Mouse (Mus musculus): ENCODE data around the gene Atg7. TPM values are rescaled to one million over a fixed set of nuclear protein-coding genes. Genes with fewer than 3 reads are reported as not detected.

Atg7 gene
- polyA plus RNA-seq, 1 experiment from 2014 or later, result 21.0 TPM

DNA sequence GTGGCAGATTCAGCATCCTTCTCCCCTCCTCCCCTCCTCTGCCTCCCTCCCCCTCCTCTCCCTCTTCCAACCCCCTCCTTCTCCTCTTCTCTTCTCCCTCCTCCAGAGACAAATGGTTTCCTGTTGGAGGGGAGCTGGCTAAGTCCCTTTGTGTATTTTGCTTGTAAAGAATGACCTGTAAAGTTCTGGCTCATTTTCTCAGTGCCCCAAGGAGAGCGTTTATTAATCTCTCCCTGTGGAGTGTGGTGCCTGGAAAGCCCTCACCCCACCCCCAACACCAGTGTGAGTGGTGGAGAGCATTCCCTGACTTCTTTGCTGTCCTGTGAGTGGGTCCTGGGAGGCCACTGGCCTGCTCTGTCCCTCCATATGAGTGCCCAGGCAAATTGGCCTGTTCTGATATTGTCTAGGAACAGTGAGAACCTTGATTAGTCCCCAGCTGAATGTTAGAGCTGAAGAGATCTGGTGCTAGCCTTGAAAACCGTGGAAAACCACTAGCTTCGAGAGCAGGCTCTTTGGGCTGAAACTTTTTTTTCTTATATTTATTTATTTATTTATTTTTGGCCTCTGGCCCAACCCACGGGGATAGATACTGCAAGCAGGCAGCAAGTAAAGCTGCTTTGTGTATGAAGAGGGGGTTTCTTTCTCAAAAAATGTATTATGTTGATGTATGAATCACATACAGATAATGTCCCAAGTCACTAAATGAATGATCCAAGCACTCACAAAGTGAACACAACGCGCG is 72.6 kb downstream of the Atg7 start:
- H3K36me3 ChIP-seq, result 0 out of 2 replicates have a peak, but pooled peaks cover 6% of the 10 kb centered on the region
- WGBS, result 54% methylated on average over 7 of the region's 7 CpGs
- peaks cover 14% of the 10 kb centered on the region for H3K4me1 ChIP-seq
- no peak overlapping the region for H3K4me2 ChIP-seq (replicated peaks)
- H3K27ac ChIP-seq (replicated peaks), result no peak overlapping the region
- no peaks in the 10 kb centered on the region for H3K9me3 ChIP-seq (replicated peaks)
- H3K27me3 ChIP-seq, result no peaks in the 10 kb centered on the region
- no peak overlapping the region for H3K4me3 ChIP-seq (replicated peaks)
- ATAC-seq (ENCODE audit: insufficient number of reproducible peaks, low FRiP score, low TSS enrichment, low read depth), result no peak
- no peak overlapping the region for H3K9ac ChIP-seq

- Histone ChIP-seq H3K36me3 (no peaks in the 10 kb centered on the region), H3K4me2 (replicated peaks) (no peak overlapping the region), H3K4me3 (replicated peaks) (no peak overlapping the region), H3K4me1 (peaks cover 10% of the 10 kb centered on the region), H3K27me3 (no peaks in the 10 kb centered on the region), H3K9ac (no peak overlapping the region), H3K9me3 (replicated peaks) (no peaks in the 10 kb centered on the region), H3K27ac (replicated peaks) (no peak overlapping the region)
- WGBS, result 42% methylated on average over 5 of the region's 5 CpGs
- ATAC-seq (ENCODE audit: insufficient number of reproducible peaks, low FRiP score, low TSS enrichment, low read depth), result no peak
Observed at GRCm38 (mm10) chr6:114719100-114719499, 76.2 kb downstream of the Atg7 start.

DNA sequence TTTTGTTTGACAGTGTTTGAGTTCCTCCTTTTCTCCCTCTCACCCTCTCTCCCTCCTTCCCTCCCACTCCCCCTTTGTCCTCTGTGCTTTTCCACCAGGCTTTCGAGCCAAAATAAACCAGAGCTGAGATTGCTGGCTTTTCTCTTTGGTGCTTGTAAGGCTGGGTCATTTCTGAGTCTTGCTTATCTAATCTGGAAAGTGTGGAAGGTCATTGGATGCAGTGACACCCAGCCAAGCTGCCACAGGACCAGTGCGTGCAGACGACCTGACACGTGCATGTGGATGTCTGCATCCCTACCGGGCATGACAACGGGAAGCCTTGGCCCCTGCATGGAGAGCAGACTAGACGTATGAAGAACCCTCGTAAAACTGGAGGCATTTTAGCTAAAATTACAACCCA is 76.8 kb downstream of the Atg7 start:
- no peak overlapping the region for H3K27ac ChIP-seq (replicated peaks)

GRCm38 (mm10) chr6:114722046-114722445 is 79.1 kb downstream of the Atg7 start:
- Histone ChIP-seq H3K4me2 (replicated peaks) (no peak overlapping the region), H3K36me3 (no peaks in the 10 kb centered on the region), H3K9ac (no peak overlapping the region), H3K4me1 (peaks cover 31% of the 10 kb centered on the region), H3K4me3 (replicated peaks) (no peak overlapping the region), H3K27me3 (no peaks in the 10 kb centered on the region), H3K27ac (replicated peaks) (no peak overlapping the region), H3K9me3 (replicated peaks) (no peaks in the 10 kb centered on the region)
- ATAC-seq (ENCODE audit: insufficient number of reproducible peaks, low FRiP score, low TSS enrichment, low read depth), result no peak
- 70% methylated on average over 5 of the region's 5 CpGs for WGBS

More for the DNA sequence above, 76.8 kb downstream of the Atg7 start:
- no peak overlapping the region for H3K4me2 ChIP-seq (replicated peaks)
- no peak for ATAC-seq (ENCODE audit: insufficient number of reproducible peaks, low FRiP score, low TSS enrichment, low read depth)
- 87% methylated on average over 8 of the region's 8 CpGs for WGBS
- no peak overlapping the region for H3K4me3 ChIP-seq (replicated peaks)
- H3K27me3 ChIP-seq, result no peaks in the 10 kb centered on the region
- H3K36me3 ChIP-seq, result no peaks in the 10 kb centered on the region
- no peaks in the 10 kb centered on the region for H3K9me3 ChIP-seq (replicated peaks)
- H3K9ac ChIP-seq, result no peak overlapping the region
- H3K4me1 ChIP-seq, result peaks cover 13% of the 10 kb centered on the region

DNA sequence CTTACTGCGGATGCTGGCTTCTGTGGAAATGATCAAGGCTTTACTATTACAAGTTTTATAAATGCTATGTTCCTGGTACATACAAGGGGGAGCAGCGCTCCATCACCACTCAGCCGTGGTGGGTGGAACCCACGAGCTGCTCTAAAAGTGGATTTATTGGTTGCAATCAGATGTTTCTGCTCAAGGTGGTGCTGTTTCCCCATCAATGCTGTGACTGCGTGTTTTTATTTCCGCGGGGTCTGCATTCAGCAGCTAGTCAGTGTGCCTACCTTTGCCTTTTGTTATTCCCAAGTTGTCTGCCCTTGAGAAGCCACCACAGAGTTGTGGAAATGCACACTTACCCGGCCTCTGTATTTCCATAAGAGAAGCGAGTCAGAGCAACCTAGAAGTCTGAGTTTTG is 81.0 kb downstream of the Atg7 start:
- Histone ChIP-seq H3K4me3 (replicated peaks) (no peak overlapping the region), H3K27ac (replicated peaks) (no peak overlapping the region), H3K27me3 (no peaks in the 10 kb centered on the region), H3K36me3 (no peaks in the 10 kb centered on the region), H3K4me1 (peaks cover 39% of the 10 kb centered on the region), H3K4me2 (replicated peaks) (0 out of 2 replicates have a peak overlapping the region, but pooled peaks have one; percentile 17), H3K9me3 (replicated peaks) (no peaks in the 10 kb centered on the region), H3K9ac (no peak overlapping the region)
- no peak for ATAC-seq (ENCODE audit: insufficient number of reproducible peaks, low FRiP score, low TSS enrichment, low read depth)
- 20% methylated on average over 9 of the region's 9 CpGs for WGBS

- peak overlapping the region; percentile 76; the same call in 1 of the 2 replicates for H3K27ac ChIP-seq (replicated peaks)
- no peaks in the 10 kb centered on the region for H3K27me3 ChIP-seq
- peaks cover 39% of the 10 kb centered on the region for H3K4me1 ChIP-seq
- H3K9me3 ChIP-seq (replicated peaks), result no peaks in the 10 kb centered on the region
- no peak overlapping the region for H3K4me3 ChIP-seq (replicated peaks)
- ATAC-seq (ENCODE audit: insufficient number of reproducible peaks, low FRiP score, low TSS enrichment, low read depth), result no peak
- no peak overlapping the region for H3K9ac ChIP-seq
- H3K4me2 ChIP-seq (replicated peaks), result 0 out of 2 replicates have a peak overlapping the region, but pooled peaks have one; percentile 17
- 66% methylated on average over 7 of the region's 7 CpGs for WGBS
- no peaks in the 10 kb centered on the region for H3K36me3 ChIP-seq
Observed at GRCm38 (mm10) chr6:114724351-114724750, 81.5 kb downstream of the Atg7 start.

- 21% methylated on average over 8 of the region's 8 CpGs for WGBS
- peaks cover 39% of the 10 kb centered on the region for H3K4me1 ChIP-seq
- H3K9me3 ChIP-seq (replicated peaks), result no peaks in the 10 kb centered on the region
- H3K36me3 ChIP-seq, result no peaks in the 10 kb centered on the region
- no peak overlapping the region for H3K4me2 ChIP-seq (replicated peaks)
- H3K27ac ChIP-seq (replicated peaks), result peak overlapping the region; percentile 76
- no peaks in the 10 kb centered on the region for H3K27me3 ChIP-seq
- no peak overlapping the region for H3K4me3 ChIP-seq (replicated peaks)
- ATAC-seq (ENCODE audit: insufficient number of reproducible peaks, low FRiP score, low TSS enrichment, low read depth), result peak; percentile 21; the same call in 1 of the 2 replicates
- no peak overlapping the region for H3K9ac ChIP-seq
Observed at GRCm38 (mm10) chr6:114725147-114725575, 82.3 kb downstream of the Atg7 start.

DNA sequence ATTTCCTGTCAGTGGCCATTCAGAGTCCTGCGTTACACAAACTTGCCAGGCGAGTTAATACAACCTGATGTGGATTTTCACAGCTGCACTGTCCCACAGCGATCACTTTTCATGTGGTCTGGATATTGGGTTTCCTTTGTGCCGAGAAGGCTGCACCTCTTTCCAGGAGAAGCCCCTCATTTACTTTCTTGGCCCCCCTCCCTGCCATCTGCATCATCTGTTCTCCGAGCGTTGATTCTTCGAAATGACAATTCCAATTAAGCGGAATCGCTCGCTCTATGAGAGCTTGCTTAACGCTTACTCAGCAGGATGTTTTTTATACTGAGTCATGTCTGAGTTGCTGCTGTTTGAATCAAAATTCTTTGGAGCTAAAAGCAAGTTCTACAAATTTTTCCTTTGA is 83.8 kb downstream of the Atg7 start:
- Histone ChIP-seq H3K27ac (replicated peaks) (peak overlapping the region; percentile 76), H3K9me3 (replicated peaks) (no peaks in the 10 kb centered on the region), H3K9ac (no peak overlapping the region), H3K27me3 (no peaks in the 10 kb centered on the region), H3K4me2 (replicated peaks) (no peak overlapping the region), H3K4me1 (peaks cover 39% of the 10 kb centered on the region), H3K4me3 (replicated peaks) (no peak overlapping the region), H3K36me3 (no peaks in the 10 kb centered on the region)
- ATAC-seq (ENCODE audit: insufficient number of reproducible peaks, low FRiP score, low TSS enrichment, low read depth), result no peak; the same call in 1 of the 2 replicates
- 19% methylated on average over 11 of the region's 11 CpGs for WGBS

DNA sequence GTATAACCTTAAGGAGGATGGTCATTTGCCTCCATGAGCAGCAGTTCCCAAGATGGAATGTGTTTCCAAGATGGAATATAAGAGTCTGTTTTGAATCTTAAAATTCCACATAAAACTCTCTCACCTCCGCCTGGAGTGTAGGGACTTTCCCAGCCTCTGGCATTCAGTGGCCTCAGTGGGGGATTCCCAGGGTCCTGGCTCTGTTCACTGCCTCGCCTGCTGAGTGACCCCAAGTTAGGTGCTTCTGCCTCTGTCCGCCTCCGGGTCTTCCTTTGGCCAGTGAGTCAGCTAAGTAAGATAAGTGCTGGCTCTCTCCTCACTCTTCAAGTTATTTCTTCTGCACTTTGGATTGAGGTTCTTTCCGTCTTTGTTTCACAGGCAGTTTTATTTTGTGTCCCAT is 90.3 kb downstream of the Atg7 start:
- no peaks in the 10 kb centered on the region for H3K9me3 ChIP-seq (replicated peaks)
- WGBS, result 60% methylated on average over 5 of the region's 5 CpGs
- H3K36me3 ChIP-seq, result no peaks in the 10 kb centered on the region
- H3K4me2 ChIP-seq (replicated peaks), result no peak overlapping the region
- H3K27me3 ChIP-seq, result no peaks in the 10 kb centered on the region
- peaks cover 14% of the 10 kb centered on the region for H3K4me1 ChIP-seq
- no peak for ATAC-seq (ENCODE audit: insufficient number of reproducible peaks, low FRiP score, low TSS enrichment, low read depth)
- H3K27ac ChIP-seq (replicated peaks), result no peak overlapping the region
- no peak overlapping the region for H3K9ac ChIP-seq
- no peak overlapping the region for H3K4me3 ChIP-seq (replicated peaks)

DNA sequence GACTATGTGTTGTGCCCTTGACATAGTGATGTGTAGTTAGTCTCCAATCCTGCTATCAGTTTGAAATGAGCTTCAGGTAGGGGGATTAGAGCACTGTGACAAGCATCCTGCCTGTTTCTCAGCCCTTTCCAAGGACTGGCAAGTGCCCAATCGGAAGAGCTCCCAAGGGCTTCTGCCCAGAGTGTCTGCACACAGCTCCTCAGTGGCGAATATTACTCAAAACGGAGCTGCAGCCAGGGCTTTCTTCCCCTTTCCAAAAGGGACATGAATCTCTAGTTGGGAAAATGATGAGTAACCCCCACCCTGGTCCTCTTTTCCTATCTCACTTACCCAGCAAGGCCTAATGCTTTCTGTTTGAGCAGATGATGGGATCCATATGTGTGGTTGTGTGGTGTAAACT is 90.8 kb downstream of the Atg7 start:
- no peaks in the 10 kb centered on the region for H3K36me3 ChIP-seq
- ATAC-seq (ENCODE audit: insufficient number of reproducible peaks, low FRiP score, low TSS enrichment, low read depth), result no peak; the same call in 1 of the 2 replicates
- H3K9ac ChIP-seq, result no peak overlapping the region
- H3K27me3 ChIP-seq, result no peaks in the 10 kb centered on the region
- no peaks in the 10 kb centered on the region for H3K9me3 ChIP-seq (replicated peaks)
- H3K27ac ChIP-seq (replicated peaks), result peak overlapping the region; percentile 39
- no peak overlapping the region for H3K4me2 ChIP-seq (replicated peaks)
- H3K4me3 ChIP-seq (replicated peaks), result no peak overlapping the region
- 56% methylated on average over 3 of the region's 3 CpGs for WGBS
- peaks cover 19% of the 10 kb centered on the region for H3K4me1 ChIP-seq

DNA sequence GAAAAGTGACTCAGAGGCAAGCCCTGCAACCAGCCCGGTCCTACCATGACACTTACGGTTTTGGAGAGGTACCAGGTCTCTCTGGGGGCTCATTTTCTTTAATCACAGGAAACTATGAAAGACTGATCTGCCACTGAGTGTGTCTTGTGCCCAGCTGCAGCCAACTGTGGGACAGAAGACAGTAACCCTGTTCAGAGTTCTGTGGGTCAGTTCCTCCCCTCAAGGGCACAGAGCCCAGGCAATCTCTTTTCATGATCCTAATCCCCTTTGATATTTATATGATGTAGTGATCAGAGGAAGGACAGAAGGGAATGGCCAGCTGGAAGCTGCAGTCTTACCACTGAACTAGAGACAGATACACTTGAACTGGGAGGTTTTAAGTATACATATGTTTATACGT is 92.2 kb downstream of the Atg7 start:
- H3K27ac ChIP-seq (replicated peaks), result no peak overlapping the region

GRCm38 (mm10) chr6:114736355-114736754 is 93.5 kb downstream of the Atg7 start:
- ATAC-seq (ENCODE audit: insufficient number of reproducible peaks, low FRiP score, low TSS enrichment, low read depth), result no peak
- Histone ChIP-seq H3K4me3 (replicated peaks) (no peak overlapping the region), H3K4me2 (replicated peaks) (no peak overlapping the region), H3K9me3 (replicated peaks) (no peaks in the 10 kb centered on the region), H3K27ac (replicated peaks) (no peak overlapping the region), H3K4me1 (peaks cover 20% of the 10 kb centered on the region), H3K36me3 (no peaks in the 10 kb centered on the region), H3K27me3 (no peaks in the 10 kb centered on the region), H3K9ac (no peak overlapping the region)
- WGBS, result 93% methylated on average over 9 of the region's 9 CpGs

More for the DNA sequence above, 92.2 kb downstream of the Atg7 start:
- Histone ChIP-seq H3K4me2 (replicated peaks) (no peak overlapping the region), H3K4me1 (peaks cover 20% of the 10 kb centered on the region), H3K36me3 (no peaks in the 10 kb centered on the region), H3K9me3 (replicated peaks) (no peaks in the 10 kb centered on the region), H3K9ac (no peak overlapping the region), H3K27me3 (no peaks in the 10 kb centered on the region), H3K4me3 (replicated peaks) (no peak overlapping the region)
- no peak for ATAC-seq (ENCODE audit: insufficient number of reproducible peaks, low FRiP score, low TSS enrichment, low read depth)
- 74% methylated on average over 3 of the region's 3 CpGs for WGBS
